Mouse (Mus musculus) layer of hippocampus, postnatal 25 days (tissue): ENCODE results near the gene Macrod2. TPM values are rescaled to one million over a fixed set of nuclear protein-coding genes. Genes with fewer than 3 reads are reported as not detected.
"Not testable (repeated sequence)": the region's sequence is repeated elsewhere in the genome, so short reads cannot be mapped to it uniquely, and the experiment has no call there.

ENCODE experiments used
- DNase-seq, 2 experiments: peaks; one replicate each; pipeline ENCODE4 v3.0.0; 2022; ENCODE audit warnings: mixed read lengths in 2 of 2, low spot score in 1 of 2; ENCODE audit errors: extremely low spot score in 1 of 2
- total RNA-seq, 2 experiments: library from RNA; stranded (reverse); gene quantifications; 2 replicates each; pipeline ENCODE4 v1.2.3; 2021

The Macrod2 gene
- total RNA-seq, 2 experiments from 2014 or later: 47.1 to 47.2 TPM

DNA sequence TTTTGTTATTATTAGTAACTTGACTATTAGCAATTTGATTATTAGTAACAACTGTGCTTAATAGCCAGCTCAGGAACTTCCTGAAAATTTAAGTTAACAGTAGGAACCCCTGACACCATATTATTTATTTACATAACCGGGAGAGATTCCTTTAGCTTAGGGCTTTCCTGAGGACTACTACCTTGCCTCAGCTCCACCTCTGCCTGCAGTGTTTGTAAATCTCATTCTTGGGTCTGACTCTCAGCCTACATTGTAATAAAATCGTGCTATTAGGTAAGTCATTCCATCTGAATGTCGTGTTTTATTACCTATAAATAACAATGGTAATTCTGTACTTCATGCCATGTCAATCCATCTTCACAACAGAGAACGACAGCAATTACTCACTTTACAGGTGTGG is 297.4 kb downstream of the Macrod2 start:
- DNase-seq: no peak

DNA sequence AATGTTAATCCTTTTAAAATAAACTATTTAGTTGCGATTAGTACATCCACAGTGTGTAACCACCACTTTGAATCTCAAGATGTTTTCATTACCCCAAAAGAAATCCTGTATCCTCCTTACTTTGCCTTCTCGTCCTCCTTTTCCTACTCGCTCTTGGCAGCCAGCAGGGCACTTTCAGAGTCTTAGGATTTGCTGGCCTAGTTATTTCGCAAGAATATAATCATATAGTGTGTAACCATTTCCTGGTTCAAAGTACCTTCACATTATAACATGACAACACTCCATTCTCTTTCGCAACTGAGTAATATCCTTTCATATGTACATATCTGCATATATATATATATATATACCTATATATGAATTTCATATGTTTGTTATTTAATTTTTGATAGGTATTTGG is 298.7 kb downstream of the Macrod2 start:
- no peak for DNase-seq

DNA sequence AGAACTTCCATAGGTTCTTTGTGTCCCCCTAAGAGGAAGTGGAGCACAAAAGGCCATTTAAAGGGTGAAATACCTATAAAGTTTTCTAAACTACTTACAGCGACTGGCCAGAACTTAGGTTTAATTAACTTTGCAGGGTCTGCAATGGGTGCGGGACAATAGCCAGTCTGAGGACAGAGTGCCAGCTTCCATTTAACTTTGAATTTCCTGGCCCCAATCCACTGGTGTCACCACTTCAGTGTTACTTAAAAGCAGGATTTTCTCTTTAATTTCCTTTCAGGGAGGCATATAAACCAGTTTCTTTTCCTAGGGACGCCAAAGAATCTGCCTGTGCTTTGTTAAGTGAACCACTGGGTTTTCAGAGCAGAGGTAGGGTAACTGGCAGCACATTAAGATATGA is 303.5 kb downstream of the Macrod2 start:
- DNase-seq: no peak

DNA sequence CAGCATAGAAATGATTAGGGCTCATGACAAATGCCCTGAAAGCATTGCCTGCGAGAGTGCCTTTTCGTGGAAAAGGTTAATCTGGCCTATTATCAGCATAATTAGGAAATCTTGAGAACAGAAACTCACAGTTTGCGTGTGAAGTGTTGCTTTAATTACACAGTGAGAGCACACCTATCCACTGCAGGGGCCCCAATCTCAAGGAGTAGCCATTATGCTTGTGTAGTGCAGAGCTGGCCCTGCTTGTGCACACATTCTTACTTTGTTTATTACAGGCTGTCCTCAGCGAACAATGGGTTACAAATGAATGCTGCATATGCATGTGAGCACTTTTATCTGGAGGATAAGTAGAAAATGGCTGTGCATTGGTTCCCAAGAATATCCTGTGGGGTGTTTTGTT is 308.3 kb downstream of the Macrod2 start:
- DNase-seq: no peak

DNA sequence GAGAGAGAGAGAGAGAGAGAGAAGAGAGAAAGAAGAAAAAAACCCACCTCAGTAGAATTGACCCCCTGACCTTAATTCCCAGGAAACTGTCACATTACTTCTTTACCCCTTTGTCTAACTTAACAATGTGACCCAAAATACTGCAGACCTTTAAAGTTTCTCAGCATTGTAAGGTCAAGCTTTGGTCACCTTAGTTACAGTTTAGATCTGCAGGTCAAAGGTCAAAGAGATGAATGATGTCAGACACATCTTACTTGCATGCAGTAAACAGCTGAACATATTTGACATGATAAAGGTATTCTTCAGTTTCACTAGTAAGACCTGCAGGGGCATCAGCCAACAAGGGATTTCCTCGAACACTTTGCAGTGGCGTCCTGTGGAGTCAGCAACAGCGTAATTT is 309.0 kb downstream of the Macrod2 start:
- DNase-seq: no peak

DNA sequence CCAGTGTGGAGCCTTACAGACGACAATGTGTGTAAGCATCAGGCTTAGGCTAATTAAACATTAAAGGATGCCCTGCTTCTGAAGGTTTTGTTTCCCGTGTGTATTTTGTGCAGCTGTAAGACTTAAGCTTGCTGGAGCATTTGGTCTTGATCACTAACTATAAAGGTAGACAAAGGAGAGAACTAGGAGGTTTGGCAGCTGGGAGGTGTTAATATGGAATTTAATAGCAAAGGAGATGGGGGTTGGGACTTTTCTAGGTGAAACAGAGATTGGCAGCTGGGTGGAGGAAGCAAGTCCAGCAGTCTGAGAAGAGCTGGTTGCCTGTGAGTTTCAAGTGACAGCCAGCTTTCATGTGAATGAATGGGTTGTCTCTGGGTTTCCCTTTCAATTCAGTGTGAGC is 310.2 kb downstream of the Macrod2 start:
- DNase-seq: no peak

DNA sequence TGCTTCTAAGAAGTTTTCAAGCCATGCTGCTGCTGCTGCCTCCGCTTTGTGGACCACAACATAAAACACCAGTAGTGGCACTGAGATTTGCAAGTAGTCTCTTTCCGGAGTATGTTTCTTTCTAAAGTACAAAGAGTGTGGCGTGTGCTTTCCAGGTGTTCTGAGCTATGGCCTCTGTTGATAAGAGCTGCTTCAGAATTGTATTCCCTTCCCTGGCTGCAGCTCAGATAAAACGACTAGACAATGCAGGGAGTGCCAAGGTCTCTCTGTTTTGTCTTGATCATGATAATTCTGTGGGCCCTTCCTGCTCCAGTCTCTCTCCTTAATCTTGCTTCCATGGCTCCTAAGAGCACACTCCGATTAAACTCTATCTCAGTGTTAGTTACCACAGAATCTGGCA is 312.4 kb downstream of the Macrod2 start:
- no peak for DNase-seq

DNA sequence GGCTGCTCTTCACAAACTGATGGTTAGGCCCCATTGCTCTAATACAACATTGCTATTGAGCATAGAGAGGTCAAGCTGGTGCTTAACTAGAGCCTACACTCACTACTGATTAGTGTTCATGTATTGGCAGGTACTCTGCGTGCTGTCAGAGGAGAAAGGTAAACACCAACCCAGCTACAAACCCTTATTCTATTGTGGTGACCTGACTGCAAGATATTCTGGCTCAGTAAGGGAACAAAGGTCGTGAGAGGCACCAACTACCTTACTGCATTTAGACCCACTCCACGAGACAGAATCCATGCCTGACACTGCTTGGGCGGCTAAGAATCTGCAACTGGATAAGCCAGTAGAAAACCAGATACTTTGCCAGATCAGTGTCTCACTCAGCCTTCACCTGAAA is 320.7 kb downstream of the Macrod2 start:
- no peak for DNase-seq

DNA sequence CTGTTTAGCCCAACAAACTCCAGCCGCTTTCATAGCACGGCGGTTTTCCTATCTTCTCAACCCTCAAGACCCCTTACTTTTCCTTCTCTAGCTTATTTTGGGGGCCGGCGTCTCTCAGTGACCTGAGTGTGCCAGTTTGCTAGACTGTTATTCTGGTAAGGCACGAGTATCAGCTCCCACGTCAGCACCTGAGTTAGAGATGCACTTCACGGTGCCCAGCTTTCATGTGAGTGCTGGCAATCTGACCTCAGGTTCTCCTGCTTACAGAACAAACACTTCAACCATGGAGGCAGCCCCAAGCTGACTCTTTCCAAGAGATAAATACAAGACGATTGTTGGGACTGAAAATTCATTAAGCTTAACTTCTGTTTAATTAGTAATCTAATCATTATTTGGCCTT is 322.3 kb downstream of the Macrod2 start:
- DNase-seq: no peak

DNA sequence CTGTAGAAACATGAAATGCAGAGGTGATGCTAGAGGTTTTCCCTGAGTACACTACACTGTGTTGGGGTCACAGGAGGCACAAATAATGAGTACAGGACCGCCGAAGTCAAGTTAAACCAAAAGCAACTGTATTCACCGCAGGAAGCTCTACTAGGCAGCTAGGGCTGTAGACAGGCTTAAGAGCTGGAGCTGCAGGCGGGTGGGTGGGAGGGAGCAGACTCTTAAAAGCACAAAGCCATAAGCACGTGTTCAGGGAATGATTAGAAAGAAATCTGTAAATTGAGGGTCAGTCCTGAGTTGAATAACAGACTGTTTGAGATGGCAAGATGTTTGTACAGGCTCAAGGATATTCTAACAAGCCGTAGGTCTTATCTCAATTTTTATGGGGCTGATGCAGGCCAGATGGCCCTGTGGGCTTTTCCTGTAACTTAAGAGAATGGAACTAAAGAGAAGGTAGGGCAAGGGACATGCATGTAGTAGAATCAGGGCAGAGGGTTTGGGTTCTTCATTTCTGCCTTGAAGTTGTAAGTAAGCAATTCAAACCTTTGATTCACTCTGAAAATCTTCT is 337.6 kb downstream of the Macrod2 start:
- no peak for DNase-seq

DNA sequence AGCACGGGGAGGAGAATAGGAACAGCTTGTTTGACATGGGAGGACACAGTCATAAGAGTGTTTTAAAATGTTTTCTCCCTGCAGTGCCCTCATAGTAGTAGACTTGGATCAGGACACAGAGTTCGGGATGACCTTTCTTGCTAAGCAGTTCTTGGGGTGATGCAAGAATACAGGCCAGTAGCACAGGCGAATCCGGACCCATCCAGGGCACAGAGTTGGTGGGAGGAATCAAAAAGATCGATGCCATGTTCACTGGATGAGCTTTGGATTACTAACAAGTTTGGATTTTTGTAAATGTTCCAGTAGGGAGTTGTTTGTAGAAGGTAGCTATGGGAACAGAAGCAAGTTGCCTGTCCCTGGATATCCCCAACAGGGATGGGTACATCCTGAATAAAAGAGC is 345.4 kb downstream of the Macrod2 start:
- no peak for DNase-seq

DNA sequence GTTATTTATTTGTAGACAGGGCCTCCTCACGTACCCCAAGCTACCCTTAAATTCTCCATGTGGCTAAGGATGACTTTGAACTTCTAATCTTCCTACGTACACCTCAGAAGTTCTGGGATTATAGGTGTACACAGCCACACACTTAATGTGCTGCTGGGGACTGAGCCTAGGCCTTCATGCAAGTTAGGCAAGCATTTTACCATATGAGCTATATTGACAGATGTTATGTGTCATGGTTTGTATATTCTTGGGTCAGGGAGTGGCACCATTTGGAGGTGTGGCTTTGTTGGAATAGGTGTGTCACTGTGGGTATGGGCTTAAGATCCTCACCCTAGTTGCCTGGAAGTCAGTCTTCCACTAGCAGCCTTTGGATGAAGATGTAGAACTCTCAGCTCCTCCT is 347.8 kb downstream of the Macrod2 start:
- DNase-seq: not testable (repeated sequence)

DNA sequence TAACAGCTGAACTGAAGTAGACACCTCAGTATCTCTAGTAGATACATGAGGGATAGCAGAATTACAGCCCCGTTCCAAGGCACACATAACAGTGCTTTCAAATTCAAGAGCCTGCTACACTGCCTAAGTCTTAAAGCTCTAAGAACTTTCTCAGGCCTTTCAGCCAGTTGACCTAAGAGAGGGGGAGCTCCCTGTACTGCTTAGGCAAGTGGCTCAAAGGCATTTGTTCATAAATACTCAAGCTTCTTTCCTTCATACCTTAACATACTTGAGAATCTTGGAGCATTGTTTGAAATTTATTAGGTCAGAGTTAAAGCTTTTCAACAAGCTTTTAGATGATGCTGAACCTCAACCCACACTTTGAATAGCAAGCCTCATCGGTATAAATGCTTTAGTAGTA is 363.8 kb downstream of the Macrod2 start:
- no peak for DNase-seq

DNA sequence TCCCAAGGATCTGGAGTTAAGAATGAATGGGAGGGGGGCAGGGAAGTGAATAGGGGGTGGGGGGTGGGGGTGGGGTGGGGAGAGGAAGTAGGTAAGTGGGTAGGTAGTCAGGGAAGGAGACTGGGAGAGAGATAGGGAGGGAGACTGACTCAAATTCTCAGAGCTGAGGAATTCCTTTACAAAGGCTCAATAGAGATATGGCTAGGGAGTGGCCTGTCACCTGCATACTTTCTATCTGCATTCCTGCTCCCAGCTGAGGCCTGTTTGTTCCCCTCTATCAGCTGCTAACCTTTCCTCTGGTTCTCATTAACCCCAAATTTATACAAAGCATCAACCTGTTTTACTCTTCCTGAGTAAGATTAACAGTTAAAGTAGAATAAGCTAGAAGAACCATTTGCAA is 364.6 kb downstream of the Macrod2 start:
- no peak for DNase-seq

DNA sequence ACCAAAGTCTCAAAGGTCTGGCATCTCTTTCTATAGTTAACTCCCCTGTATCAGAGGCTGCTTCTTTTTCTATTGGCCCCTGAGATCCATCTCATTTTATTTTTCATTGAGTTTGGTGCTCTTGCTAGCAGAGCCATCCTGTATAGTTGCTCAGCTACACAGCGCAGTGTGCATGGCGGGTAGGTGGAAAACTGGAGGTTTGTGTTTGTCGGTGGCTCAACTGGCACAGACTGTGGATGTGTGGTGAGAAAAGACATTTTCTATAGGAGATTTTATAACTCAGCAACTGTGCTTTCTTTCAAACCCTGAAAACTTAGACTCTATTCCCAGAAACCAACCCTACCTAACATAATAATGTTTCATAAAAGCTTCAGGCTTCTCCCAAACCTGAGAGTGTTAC is 365.0 kb downstream of the Macrod2 start:
- no peak for DNase-seq

DNA sequence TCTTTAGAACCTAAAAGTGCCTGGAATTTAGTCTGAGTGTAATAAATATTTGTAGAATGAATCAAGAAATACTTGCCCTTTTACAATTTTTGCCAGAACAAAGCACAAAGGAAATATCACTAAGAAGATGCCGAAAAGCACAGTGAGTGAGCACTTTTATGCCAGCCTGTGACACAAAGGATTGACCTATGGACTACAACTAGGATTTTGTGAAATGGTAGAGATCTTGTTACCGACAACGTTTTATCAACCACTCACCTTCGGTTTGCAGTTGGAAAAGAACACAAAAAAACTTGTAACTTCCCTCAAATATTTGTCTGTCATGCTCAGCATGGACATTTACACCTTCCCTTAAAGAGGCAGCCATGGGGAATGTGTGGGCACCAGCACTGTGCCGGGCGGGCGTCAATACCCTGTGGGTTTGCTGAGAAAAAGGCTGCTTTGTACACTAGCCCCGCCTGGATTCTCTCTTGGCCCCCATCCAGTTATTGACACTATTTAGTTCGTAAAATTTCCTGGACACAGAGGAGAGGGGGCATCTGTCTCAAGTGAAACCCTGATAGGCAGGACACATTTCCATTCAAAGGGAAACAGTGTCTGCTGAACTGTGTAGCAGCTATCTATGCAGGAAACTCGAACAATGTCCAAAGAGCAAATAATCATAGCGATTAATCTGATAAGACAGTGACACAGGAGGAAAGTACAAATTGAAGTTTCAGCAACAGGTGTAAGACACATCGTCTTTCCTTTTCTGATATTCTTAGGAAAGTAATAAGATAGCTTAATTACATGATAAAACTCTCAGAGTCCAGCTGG is 368.2 kb downstream of the Macrod2 start:
- DNase-seq: no peak

DNA sequence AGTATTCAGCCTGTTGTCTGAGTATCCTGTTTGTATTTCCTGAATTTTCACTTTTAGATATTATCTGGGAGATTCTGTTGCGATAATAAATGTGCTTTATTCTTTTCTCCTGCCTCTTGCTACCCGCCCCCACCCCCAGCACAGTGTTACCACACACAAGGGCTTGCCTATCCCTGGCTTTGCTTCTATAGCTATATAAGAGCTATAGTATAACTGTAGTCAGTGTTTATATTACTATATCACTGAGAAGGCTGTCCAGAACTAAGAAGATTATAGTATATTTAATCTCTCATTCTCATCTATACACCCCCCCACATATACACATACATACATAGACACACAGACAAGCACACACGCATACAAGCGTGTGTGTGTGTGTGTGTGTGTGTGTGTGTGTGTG is 374.4 kb downstream of the Macrod2 start:
- DNase-seq: no peak

DNA sequence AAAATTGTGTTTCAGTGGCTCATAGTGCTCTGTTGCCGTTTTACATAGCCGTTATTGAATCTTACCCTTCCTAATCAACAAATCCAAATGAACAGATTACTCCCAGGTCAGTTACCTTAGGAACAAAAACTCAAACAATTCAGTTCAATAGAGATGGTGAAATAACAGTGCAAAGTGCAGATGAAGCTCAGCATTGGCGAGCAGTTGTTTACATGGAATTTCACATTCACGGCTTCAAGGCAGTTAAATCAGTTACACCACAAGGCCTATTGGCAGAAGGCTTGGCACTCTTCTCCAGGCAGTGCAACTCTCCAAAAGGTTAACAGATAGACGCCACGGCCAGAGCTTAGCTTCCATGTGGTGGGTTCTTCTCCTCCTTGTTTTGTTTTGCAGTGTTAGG is 377.7 kb downstream of the Macrod2 start:
- DNase-seq: no peak

DNA sequence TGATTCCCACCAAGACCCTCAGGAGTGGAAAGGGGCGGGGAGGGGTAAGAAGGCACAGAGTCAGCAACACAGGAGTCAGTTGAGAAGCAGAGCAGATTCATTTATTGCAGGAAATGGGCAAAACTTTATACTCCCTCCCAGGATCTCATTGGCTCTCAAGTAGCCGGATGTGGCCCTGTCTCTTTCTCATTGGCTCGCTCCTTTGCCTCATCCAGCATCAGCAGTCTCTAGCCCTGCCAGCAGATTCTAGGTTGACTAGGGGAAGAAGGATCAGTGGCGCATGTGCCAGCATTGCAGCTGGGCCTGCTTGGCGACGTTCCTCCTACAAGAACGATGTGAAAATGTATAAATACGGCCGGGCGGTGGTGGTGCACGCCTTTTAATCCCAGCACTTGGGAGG is 378.3 kb downstream of the Macrod2 start:
- DNase-seq: no peak

DNA sequence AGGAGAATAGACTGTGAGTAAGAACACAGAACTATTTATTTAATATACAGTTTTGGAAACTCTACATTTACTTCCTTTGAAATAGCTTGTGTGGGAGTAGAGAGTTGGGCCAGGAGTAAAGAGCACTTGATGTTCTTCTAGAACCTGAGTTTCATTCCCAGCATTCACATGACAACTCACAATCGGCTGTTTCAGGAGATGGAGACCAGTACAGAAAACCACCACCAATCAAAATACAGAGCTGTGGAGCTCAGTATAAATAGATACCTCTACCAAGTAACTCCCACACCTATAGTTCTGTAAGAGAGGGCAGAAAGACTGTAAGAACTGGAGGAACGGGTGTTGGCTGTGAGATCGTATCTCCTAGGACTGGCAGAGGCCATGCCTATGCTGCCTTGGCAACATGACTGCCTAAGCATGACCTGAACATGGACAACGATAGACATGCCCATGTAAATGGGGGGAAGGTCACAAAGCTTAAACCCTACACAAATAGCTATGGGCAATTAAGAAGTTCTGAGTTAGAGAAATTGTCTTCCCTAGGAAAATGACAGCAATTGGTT is 379.8 kb downstream of the Macrod2 start:
- no peak for DNase-seq

DNA sequence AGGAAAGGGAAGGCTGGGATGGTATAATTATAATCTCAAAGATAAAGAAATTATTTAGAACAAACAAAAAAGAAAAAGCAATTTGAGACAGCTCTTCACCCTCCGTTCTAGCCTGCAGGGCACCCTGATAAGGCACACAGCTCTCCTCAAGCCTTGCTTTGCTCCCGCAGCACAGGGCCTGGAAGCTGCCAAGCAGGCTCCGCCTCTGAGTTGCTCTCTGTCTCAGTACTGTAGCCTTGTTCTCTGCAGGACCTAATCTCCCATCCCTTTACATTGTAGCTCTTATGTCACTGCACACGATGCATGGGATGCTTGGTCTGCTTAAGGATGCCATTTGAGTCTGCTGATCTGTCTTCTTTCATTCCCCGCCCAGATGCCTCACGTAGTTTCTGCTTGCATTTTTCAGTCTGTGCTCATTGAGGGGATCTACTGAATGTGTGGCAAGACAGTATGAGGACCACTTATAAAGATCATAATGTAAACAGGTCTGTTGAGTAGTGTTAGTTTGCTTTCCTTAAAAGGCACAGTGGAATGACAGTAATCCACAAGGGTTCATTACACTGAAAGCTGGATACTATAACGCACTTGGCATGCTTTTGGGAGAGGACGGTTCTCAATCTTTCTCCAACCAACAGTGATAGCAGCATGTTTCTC is 380.5 kb downstream of the Macrod2 start:
- no peak for DNase-seq

DNA sequence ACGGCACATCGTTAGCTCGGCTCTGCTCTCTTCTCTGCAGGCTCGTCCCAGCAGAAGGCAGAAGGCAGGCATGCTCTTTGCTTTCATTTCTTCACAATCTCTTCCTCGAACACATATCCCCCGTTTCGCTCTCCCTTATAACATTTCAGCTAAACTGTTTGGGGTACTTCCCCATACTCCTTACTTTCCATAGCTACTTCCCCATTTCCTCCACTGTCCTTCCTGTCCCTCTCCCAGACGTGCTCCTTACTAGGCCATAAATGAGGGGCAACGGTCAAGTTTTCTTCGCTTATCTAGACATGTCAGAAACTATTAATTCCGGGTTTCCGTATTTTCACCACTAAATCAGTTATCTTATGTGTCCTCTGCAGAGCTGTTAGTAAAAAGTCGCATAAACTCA is 383.1 kb downstream of the Macrod2 start:
- DNase-seq: no peak
